Mouse (Mus musculus): ENCODE measurements around the gene Capza2.

DNA sequence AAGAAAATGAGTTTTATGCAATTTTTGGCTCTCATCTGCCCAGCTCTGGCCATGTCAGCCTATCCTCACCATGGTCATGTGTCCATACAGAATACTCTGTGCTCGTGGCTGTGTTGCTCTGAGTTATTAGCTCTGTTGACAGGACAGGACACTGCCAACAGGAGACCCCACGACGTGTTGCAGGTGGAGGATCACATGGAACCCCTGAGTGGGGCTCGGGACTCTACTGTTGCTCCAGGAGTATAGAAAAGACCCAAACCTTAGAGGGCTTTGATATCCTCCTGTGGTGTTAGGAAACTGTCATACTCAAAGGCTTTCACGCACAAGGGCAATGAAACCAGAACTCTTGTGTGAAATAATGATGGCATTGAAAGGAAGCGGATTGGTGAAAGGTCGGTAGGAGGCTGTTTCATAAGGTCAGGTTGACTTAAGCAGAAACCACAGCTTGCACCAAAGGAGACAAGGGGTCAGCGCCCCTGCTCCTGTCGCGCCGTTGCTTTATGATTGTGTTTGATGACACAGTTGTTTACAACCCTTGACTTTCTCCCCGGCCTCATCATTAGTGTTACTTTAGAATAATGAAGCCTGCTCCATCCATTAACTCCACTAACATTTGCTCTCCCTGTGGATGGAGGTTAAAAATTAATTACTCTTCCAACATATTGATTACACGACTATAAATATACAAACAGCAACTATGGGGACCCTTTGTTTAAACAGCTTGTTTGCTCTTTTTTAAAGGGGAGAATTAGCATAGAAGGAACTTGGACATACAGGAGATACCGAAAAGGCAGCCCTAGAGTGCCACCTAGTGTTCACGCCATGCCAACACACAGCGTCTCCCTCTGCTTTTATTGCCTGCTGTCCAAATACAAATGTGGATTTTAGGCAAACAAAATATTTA is 46.7 kb upstream of the Capza2 start:
- TF ChIP-seq POLR2A (IDR thresholded peaks at IDR 0.05; ENCODE audit: low read depth, low read length): no peak
- TF ChIP-seq CTCF (IDR thresholded peaks at IDR 0.05; ENCODE audit: extremely low read depth, insufficient read length, insufficient replicate concordance, low read depth, low read length): peak; percentile 86; the same call in 1 of the 2 replicates
